Mouse (Mus musculus) inflammation-experienced regulatory T-cells (primary cell): Measurements from ENCODE around the gene Hspb3. TPM values are rescaled to one million over a fixed set of nuclear protein-coding genes. Genes with fewer than 3 reads are reported as not detected.

ENCODE experiments used
- polyA plus RNA-seq, 2 experiments: library from polyadenylated mRNA; unstranded; fragments of 100-300 nt; shearing (Covaris generic); gene quantifications; one replicate each; pipeline ENCODE4 v1.2.1; 2017

Hspb3 gene
- not detected for polyA plus RNA-seq

DNA sequence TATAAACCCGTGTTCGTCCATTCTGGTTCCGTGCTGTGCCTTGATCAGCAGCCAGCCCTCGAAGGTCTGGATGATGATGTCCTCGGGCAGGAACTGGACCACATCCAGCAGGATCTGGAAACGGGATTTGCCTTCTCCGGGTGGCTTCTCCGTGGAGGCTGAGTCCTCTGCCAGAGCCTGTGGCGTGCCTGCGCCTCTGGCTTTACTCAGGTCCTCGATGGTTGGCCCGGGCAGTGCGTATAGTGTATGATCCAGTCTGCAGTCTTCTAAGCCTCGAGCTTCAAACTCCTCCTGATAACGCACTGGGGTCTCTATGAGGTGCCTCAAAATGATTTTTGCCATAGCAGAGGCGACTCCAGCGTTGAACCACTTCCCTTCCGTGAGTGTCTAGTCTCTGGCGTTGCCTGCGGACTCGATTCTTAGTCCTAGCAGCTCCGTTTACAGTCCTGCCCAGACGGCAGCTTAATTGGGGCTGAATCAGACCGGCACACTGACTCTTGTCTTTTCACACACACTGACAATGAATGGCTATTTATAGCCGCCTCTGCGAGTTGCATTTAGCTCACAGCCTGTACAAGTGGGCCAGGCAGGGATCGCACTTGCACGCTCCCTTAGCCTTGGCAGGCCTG, at the start of gene Hspb3:
Hspb3 (minus strand) TSS at position 526 of the 629 bp plus-strand sequence.

GRCm38 (mm10) chr13:113617891-113618823, 45.3 kb downstream of the Hspb3 start, which contains the start of gene Snx18:
Gene Snx18, minus strand, starts transcription at chr13:113618564.

Other genes with a start within 250 kb of the Hspb3 start
- gene Snx18, start 45.1 kb downstream of the Hspb3 start, polyA plus RNA-seq, result 10 to 100 TPM; 37.7 to 39.2 TPM
- gene Arl15, start 130.8 kb upstream of the Hspb3 start, polyA plus RNA-seq, result 10 to 100 TPM; 14.5 to 19.3 TPM